Mouse (Mus musculus) layer of hippocampus, adult 11-12 months (tissue): ENCODE measurements around the gene AC170998.1.

Experiments used
- DNase-seq: peaks from one replicate; pipeline ENCODE4 v3.0.0; 2022; ENCODE audit warnings: low spot score

AC170998.1 gene

GRCm38 (mm10) chr17:28725783-28726182, at the start of gene AC170998.1:
Gene AC170998.1 (plus strand): TSS chr17:28726083.
- DNase-seq: no peak

GRCm38 (mm10) chr17:28682311-28683084, 43.4 kb upstream of the AC170998.1 start:
- DNase-seq: no peak

- DNase-seq: no peak
These were observed 42.3 kb upstream of the AC170998.1 start for GRCm38 (mm10) chr17:28683601-28684000.

- no peak for DNase-seq
These were observed 41.3 kb upstream of the AC170998.1 start for GRCm38 (mm10) chr17:28684631-28685030.

GRCm38 (mm10) chr17:28687354-28687753, 38.5 kb upstream of the AC170998.1 start:
- no peak for DNase-seq

- DNase-seq: no peak
These were observed 36.1 kb upstream of the AC170998.1 start, which contains the start of gene Slc26a8 for GRCm38 (mm10) chr17:28689586-28690283. Gene Slc26a8 (minus strand): TSS chr17:28690233.

GRCm38 (mm10) chr17:28690776-28691686, 34.9 kb upstream of the AC170998.1 start, which contains the start of gene Mapk14:
Gene Mapk14 (plus strand): TSS chr17:28691329.
- DNase-seq: peak; percentile 100

GRCm38 (mm10) chr17:28691687-28692340, 34.1 kb upstream of the AC170998.1 start:
- DNase-seq: no peak

GRCm38 (mm10) chr17:28692341-28692710, 33.6 kb upstream of the AC170998.1 start:
- DNase-seq: peak; percentile 52

- DNase-seq: no peak
These were observed 32.8 kb upstream of the AC170998.1 start for GRCm38 (mm10) chr17:28693086-28693485.

- no peak for DNase-seq
These were observed 31.8 kb upstream of the AC170998.1 start for GRCm38 (mm10) chr17:28694078-28694477.

GRCm38 (mm10) chr17:28694832-28695231, 31.1 kb upstream of the AC170998.1 start:
- no peak for DNase-seq

- no peak for DNase-seq
These were observed 29.2 kb upstream of the AC170998.1 start for GRCm38 (mm10) chr17:28696641-28697040.

GRCm38 (mm10) chr17:28697290-28698195, 28.3 kb upstream of the AC170998.1 start:
- DNase-seq: peak; percentile 56

- no peak for DNase-seq
These were observed 27.6 kb upstream of the AC170998.1 start for GRCm38 (mm10) chr17:28698245-28698644.

GRCm38 (mm10) chr17:28698672-28699071, 27.2 kb upstream of the AC170998.1 start:
- no peak for DNase-seq

GRCm38 (mm10) chr17:28699789-28700188, 26.1 kb upstream of the AC170998.1 start:
- DNase-seq: no peak

- DNase-seq: no peak
These were observed 24.7 kb upstream of the AC170998.1 start for GRCm38 (mm10) chr17:28701171-28701570.

GRCm38 (mm10) chr17:28701737-28702136, 24.1 kb upstream of the AC170998.1 start:
- no peak for DNase-seq

- DNase-seq: no peak
These were observed 23.2 kb upstream of the AC170998.1 start for GRCm38 (mm10) chr17:28702646-28703045.

GRCm38 (mm10) chr17:28706697-28707096, 19.2 kb upstream of the AC170998.1 start:
- no peak for DNase-seq
